Mouse (Mus musculus): ENCODE results near the gene Gm20696.

The Gm20696 gene

DNA sequence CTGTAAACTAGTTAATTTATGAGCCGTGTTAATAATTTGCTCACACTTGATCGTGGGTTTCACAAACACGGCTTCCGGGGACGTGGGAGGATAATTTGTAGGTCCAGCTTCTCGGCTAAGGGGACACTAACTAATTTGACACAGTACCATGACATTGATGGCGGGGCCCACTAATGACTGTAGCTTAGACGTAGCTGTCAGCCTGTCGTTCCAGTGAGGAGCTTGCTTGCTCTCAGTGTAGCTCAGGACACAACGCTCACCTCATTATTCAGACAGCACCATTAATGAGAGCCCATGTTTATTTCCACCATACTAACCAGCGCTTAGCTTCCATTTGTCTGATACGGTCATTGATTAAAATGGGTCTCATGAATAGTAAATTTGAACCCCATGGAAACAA is 356.1 kb downstream of the Gm20696 start:
- no peak for DNase-seq

DNA sequence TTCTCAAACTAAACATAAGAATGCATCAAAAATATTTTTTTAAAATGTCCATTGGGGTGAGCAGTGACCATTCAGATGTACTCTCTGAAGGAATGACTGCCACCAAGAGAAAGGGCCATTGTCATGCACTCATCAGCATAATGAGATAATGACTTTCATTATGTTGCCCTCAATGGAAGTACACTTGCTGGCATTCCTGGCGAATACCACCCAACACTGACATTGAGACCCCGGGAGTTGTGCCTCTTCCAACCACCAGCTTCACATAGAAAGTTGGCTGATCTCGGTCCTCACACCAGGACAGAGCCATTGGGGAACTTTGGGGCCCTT is 356.5 kb downstream of the Gm20696 start:
- DNase-seq = no peak

DNA sequence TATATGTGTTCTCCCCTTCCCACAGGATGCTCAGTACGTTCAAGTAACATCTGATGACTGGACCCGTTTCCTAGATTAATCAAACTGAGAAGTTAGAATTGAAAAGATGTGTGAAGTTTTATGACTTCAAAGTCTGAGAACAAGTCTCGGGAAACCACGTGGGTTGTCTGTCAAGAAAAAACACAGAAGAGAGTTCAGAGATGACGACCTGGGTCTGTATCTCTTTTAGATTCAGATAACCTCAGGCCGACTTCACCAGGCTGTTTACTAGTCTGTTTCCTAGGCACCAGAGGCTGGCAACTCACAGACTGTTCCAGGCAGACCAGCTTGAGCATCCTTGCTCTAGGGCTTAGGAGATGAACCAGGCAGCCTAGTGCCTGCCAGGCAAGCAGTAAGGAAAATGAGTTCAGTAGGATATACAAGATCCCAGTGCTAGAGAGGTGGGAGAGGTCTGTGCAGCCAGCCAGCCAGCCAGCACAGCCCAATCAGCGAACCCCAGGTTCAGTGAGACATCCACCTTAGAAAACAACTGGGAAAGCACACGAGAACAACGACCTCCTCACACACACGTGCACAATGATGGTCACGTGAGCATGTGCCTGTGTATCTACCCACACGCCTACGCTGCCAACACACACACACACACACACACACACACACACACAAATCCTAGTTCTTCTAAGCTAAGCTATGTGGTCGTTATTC is 357.0 kb downstream of the Gm20696 start:
- no peak for DNase-seq

DNA sequence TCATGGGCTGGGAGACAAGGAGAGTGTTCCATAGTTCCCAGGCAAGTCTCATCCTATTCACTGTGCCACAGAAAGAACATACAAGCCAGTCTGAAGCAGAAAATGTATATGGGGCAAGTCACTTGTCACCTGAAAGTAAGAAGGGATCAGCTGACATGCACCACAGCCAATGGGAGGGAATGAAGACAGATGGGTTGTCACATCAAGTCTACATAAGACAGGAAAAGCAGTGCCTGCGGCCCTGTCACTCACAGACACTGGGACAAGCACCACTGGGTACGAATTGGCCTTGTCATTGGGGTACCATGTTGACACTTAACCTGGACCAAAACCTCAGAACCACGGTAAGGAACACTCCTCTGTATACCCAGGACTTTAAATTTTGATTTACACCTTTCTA is 360.8 kb downstream of the Gm20696 start:
- DNase-seq = no peak

DNA sequence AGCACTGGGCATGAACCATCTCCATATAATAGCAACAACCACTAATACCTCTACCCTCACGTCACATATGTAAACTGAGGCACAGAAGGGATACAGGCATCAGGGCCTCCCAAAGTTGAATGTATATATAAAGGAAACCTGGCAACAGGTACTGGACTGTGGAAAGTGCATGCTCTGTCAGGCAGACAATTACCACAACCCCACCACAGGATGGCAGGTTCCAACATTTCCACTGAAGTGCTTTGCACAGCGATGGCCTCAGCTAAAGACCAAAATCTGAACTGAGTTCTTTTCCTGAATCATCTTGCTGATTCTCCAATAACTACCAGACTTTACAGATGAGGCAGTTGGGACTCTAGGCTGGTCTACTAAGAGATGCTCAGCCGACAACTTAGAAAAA is 361.4 kb downstream of the Gm20696 start:
- DNase-seq = no peak

- no peak for DNase-seq
These were observed 363.7 kb downstream of the Gm20696 start for GRCm38 (mm10) chr6:99302662-99303435.

GRCm38 (mm10) chr6:99301923-99302322 is 364.7 kb downstream of the Gm20696 start:
- DNase-seq = no peak

DNA sequence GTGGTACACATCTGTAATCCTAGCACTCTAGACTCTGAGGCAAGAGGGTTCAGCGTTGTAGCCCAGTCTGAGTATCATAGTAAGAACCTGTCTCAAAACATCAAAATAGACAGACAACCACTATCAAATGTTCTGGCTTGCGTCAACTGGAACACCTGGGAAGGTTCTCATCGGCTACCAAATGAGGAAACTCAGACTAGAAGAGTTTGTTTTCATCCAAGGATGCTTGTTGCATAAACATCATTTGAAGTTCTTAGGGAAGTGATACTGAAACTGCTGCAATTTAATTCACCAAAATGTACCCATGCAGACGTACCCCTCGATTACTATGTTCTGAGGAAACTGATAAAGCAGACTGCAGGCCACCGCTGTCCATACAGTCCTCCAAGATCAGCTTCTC is 366.4 kb downstream of the Gm20696 start:
- no peak for DNase-seq

GRCm38 (mm10) chr6:99299196-99299595 is 367.4 kb downstream of the Gm20696 start:
- DNase-seq = no peak

DNA sequence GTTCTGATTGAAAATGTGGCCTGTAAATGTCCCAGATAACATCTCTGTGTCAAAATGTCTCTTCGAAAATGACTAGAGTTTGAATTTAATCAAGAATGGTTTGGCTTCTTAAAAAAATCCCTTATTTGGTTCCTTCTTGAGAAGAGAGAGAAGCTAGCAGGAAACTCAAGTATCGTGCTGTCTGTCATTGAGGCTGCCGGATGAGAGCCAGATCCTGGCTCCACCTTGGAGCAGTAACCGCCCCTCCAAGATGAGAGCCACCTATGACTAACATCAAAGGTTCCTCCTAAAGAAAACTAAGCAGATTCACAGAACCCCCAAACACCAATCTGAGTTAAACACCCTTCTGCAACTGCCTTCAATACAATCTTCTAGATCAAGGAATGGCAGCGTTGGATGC is 369.1 kb downstream of the Gm20696 start:
- no peak for DNase-seq

DNA sequence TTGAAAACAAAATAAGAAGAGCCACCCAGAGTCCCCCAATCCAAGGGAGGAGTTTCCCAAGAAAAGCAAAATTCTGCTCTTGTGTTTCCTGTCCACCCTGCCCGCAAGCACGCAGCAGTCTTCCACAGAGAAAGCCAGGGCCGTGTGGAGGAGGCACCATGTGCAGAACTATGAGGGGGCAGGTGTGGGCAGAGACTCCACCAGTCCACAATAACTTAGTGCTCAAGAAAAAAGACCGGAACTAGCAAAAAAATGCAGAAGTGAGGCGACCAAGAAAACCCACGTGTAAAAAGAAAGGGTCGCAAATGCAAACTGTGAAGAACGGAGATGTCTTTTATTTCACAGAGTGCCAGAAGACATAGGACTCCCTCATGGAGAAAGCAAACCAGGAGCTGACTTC is 371.1 kb downstream of the Gm20696 start:
- DNase-seq = no peak

GRCm38 (mm10) chr6:99289220-99289619 is 377.4 kb downstream of the Gm20696 start:
- DNase-seq = no peak

- no peak for DNase-seq
These were observed 381.6 kb downstream of the Gm20696 start for GRCm38 (mm10) chr6:99285026-99285425.

- DNase-seq = no peak
These were observed 382.6 kb downstream of the Gm20696 start for GRCm38 (mm10) chr6:99284019-99284418.

- no peak for DNase-seq
These were observed 383.5 kb downstream of the Gm20696 start for GRCm38 (mm10) chr6:99282866-99283657.

DNA sequence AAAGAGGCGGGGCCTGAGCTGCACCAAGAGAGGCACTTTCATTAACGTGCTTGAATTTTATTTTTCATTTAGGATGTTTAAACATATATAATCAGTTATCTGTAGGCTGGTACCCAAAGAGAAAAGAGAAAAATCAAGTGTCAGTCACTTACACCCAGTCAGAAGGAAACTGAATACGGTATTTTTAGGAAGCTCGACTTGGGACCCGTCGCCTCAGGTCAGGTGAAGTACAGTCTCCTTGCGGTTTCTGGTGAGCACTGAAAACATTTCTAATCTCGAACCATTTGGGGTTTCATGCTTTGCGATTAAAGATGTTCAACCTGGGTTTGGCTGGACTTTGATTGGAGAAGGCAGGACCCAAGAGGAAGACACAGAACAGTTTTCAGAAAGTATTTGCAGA is 385.2 kb downstream of the Gm20696 start:
- DNase-seq = no peak

GRCm38 (mm10) chr6:99280619-99281018 is 386.0 kb downstream of the Gm20696 start:
- DNase-seq = no peak

- DNase-seq = no peak
These were observed 389.3 kb downstream of the Gm20696 start for GRCm38 (mm10) chr6:99277251-99277650.

GRCm38 (mm10) chr6:99276297-99276653 is 390.3 kb downstream of the Gm20696 start:
- DNase-seq = no peak

GRCm38 (mm10) chr6:99275381-99276296 is 391.0 kb downstream of the Gm20696 start:
- no peak for DNase-seq

DNA sequence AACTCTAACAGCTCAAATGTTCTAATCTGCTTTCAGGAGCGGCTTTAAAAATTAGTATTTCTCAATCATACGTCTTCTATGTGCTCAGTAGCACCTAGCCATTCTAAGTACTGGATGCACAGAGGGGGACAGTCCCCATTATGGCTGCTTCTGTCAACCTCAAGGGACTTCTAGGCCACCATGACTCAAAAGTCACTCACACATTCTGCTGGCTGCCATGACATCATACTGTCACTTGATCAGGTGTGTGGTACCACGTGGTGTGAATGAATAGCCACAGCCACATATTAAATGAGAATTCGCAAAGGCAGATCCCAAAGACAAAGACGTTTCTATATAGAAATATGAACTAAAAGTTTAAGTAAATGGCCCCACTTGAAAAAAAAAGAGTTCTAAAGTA is 391.9 kb downstream of the Gm20696 start:
- no peak for DNase-seq

DNA sequence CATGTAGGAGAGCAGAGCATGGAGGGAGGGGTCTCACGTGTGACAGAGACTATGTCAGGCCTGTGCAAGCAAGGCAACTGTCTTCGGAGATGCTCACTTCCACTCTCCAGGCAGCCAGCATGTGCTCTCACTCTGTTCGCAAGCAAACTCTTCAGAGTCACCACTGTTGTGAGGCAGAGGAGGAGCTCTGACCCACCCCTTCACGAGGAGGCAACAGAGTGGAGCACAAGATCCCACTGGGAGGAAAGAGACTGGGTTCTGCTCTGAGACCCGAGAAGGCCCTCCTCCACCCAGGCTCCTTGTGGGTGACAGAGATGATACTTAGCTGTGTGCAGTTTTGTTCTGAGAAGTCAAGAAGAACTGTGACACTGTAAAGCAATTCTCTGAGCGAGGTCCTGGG is 392.4 kb downstream of the Gm20696 start:
- DNase-seq = no peak

DNA sequence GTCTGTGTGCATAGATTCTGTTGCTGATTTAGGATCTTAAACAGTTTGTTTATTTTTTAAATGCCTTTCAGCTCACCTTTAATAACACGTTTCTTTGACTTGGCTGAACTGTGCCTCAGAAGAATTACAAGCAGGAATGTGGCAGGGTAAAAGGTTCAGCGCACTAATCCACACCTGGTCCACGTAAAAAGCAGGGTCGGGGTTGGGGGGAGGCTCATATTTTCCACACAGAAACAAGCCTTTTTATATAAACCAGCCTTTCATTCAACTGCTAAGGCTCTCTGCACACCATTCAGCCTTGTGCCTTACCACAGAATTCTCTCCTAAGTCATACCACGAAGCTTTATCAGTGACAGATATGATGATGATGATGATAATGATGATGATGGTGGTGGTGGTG is 393.4 kb downstream of the Gm20696 start:
- DNase-seq = no peak
